Mouse (Mus musculus) cerebellum, postnatal 4 days (tissue): ENCODE measurements around the gene Klf9.
A peak's percentile ranks its signal among the peaks of the same experiment; 100 is the strongest.
"Not testable (repeated sequence)": the region's sequence is repeated elsewhere in the genome, so short reads cannot be mapped to it uniquely, and the experiment has no call there.

Experiments
- DNase-seq, 2 experiments: peaks; one replicate each; pipeline ENCODE4 v3.0.0; 2022; ENCODE audit warnings: low spot score in 2 of 2, mixed read lengths in 1 of 2

Gene Klf9

DNA sequence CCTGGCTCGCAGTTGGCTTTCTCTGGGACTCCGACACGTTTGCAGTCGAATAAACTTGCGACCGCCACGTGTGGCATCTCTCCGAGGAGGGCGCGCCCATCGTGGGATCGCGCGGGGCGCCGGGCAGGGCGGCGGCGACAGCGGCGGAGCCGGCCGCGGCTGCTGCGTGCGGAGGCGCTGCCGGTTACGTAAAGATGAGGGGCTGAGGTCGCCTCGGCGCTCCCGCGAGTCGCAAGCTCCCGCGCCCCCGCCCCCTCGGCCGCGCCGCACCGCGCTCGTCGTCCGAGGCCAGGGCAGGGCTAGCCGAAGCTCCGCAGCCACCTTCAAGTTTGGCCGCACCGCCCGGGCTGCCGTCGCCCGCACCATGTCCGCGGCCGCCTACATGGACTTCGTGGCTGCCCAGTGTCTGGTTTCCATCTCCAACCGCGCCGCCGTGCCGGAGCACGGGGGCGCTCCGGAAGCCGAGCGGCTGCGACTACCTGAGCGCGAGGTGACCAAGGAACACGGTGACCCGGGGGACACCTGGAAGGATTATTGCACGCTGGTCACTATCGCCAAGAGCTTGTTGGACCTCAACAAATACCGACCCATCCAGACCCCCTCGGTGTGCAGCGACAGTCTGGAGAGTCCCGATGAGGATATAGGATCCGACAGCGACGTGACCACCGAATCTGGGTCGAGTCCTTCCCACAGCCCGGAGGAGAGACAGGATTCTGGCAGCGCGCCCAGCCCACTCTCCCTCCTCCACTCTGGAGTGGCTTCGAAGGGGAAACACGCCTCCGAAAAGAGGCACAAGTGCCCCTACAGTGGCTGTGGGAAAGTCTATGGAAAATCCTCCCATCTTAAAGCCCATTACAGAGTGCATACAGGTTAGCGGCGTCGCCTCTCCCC is 610 bp downstream of the Klf9 start:
- DNase-seq: peak; percentile 61 to 71

DNA sequence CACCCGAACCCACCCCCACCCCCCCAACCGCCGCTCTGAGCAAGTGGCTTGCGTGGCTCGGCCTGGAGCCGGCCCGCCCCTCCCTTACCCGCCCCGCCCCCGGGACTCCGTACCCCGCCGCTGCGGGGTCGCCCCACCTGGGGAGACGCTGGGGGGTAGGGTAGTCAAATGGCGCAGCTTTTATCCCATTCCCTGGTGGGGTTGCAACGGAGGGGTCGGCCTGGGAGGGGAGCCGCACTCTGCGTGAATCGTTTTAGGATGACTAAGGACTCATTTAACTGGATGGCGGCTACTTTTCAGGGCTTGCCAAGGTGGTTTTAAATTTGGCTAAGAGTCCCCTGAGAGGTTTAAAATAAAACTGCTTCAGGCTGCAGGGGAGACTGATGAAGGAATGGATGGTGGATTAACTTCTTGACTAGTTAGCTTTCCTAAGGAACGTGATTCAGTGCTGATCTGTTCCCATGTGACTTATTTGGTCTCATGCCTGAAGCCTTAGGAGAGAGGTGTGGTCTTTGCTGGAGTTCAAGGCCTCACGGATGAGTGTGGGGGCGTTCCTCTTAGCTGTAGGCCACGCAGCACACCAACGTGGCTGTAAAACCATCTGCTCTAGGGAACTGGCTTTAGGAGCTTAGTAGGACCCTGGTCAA is 1.5 kb downstream of the Klf9 start:
- no peak for DNase-seq

DNA sequence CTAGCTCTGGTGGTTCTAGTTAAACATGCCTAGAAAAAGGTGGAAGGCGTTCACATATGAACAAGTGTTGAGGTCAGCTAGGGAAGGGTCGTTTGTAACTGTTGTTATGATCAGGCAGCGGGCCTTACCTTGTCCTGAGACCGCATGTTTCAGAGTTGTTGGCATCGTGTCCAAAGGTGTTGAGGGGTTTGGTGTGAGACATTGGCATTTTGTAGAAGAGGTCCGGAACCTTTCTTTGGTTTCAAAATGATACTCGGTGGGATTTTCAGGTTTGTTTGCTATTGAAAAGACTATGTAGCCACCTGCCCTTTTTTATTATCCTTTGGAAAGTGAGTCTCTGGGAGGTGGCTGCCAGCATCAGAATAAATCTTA is 2.0 kb downstream of the Klf9 start:
- DNase-seq: no peak

DNA sequence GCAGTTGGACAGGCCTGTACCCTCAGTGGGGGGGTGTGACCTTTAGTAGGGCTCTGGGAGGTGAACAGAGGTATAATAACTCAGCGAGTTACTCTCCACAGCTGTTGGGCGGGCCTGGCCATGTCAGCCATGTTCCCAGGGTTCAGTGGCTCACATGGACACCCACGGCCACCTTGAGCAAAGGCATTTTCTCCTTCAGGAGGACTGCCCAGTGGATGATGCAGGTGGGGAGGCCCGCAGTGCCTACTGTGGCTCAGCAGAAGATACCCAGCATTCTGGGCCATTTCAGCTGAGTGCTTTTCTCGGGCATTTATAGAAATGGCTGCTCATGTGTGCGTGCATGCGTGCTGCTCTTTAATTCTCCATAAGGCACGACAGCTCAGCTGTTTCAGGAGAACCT is 2.5 kb downstream of the Klf9 start:
- DNase-seq: no peak

DNA sequence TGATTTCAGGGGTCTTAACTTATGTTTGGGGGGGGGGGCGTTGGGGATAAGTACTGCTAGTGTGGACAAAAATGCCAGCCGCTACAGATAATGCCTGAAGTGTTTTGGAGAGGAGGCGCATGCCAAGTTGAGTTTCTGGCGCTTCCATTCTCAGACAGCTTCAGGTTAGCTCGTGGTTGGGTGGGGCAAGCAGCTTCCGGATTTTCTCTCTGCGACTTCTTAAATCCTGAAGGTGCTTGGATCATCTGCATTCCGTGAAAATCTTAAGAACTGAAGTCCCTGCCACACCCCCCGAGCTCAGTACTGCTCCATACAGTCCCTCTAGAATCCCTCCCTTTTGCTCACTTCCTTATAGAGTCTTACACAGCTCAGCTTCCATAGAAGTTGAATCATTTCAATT is 3.0 kb downstream of the Klf9 start:
- no peak for DNase-seq

DNA sequence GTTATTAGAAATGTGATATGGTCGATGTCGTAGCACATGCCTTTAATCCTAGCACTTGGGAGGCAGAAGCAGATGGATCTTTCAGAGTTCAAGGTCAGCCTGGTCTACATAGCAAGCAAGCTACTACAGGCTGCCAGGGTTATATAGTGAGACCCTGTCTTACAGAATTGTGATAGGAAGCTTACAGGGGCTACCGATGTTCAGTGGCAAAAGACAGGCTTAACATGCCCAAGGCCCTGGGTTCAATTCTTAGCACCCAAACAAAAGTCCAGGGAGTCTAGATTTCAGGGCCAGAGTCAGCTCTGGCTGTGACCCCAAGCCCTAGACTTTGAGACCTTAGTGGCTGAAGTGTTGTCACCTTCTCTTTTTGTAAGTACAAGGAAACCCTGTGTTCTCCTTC is 4.1 kb downstream of the Klf9 start:
- no peak for DNase-seq

GRCm38 (mm10) chr19:23145575-23145974 is 4.5 kb downstream of the Klf9 start:
- DNase-seq: not testable (repeated sequence)

- DNase-seq: peak in 1 of 2 experiments; percentile 45
Measured at GRCm38 (mm10) chr19:23146409-23146861, 5.4 kb downstream of the Klf9 start.

DNA sequence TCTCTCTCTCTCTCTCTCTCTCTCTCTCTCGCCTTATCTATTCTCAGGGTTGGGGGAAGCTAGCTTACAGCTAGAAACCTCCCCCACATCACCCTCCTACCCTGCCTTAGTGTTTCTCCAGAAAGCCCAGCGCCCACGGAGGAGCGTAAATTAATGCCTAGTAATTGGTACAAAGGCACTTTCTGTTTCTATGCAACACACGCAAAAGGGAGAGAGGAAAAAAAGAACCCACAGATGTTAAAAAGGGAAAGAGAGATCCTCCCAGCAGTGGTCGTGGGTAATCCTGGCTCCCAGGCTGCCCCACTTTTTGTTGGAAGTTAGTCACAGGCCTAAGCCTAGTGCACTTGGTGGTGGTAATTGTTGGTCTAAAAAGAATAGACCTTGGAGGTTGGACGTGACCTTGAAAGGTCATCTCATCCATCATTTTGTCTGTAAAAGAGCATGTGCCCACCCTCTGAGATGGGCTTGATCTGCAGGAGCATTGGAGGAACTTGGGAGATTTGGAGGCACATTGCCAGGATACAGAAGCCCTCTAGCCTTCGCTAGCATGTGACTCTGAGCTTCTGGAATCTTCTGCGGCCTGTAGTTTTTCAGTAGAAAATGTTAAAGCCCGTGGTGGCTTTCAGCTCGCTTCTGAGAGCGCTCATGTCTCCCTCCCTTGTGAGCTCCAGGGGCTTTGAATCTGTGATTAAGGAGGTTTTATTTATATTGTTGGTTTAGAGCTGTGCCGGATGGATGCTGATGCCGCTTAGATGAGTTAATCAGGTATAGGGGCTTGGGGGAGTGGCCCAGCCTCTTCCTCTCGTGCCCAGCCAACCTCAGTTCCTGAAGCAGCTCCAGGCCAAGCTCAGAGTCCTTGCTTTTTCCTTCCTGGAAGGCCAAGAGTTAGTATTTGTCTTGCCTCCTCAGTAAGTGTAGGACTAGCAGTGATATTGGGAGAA is 6.3 kb downstream of the Klf9 start:
- DNase-seq: no peak

DNA sequence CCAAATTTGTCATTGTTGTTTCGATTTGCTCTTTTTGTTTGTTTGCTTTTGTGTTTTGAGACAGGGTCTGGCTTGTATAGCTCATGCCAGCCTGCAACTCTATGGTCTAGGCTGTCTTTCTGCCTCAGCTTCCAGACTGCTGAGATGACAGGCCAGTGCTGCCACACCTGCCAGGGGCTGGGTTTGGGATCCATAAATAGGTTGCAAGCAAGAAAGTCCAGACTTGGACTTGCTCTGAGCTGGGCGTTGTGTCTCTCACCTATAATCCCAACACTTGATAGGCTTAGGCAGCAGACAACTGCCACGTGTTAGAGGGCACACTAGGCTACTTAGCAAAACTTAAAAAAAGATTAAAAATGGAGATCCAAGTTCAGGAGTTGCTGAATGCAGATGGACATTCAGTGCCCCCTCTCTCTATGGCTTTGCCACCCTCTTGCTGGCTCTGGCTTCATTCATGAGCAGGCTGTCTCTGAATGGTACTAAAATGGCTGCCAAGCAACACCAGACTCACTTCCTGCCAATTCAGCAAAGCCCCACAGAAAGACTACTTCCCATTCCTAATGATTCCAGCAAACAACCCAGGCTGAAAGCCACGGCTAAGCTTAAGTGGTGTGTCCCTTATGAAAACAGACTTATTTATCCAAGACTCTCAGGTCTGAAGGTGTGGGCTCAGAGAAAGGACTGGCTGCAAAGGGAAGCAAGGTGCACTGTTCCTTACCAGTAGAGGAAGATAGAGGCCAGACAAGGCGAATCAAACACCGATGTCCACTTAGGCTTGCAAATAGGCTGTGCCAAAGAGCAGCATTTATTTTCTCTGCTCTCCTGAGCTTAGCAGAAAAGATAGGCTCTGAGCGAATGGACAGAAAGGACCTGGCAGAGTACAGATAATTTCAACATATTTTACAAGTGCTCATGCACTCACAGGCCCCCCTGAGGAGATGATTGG is 8.7 kb downstream of the Klf9 start:
- DNase-seq: no peak

DNA sequence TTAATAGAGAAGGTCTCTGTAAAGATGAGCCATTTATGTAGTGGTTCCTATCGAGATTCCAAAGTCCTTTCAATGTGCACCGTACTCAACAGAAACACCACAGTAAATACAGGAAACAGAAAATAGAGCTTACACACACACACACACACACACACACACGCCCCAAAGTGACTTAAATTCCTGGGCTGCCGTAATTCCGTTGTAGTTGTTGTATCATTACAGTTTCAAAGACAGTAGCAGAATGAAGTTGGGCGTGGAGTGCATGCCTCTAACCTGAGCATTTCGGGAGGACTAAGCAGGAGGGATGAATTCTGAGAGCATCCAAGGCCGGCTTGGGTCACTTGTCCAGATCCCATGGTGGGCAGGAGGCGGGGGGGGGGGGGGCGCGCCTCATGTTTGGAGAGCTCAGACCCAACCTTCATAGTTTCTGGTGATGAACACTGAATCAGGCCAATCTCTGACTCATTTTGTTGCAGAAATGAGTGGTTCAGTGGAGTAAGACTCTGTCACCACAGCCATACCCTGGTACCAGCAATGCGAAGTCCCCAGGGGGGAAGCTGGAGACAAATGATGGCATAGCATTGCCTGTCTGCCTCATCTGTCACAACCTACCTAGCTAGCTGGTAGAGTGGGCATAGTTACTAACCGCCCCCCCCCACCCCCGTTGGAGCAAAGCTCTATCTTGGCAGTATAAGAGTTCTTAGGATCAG is 9.7 kb downstream of the Klf9 start:
- DNase-seq: no peak

DNA sequence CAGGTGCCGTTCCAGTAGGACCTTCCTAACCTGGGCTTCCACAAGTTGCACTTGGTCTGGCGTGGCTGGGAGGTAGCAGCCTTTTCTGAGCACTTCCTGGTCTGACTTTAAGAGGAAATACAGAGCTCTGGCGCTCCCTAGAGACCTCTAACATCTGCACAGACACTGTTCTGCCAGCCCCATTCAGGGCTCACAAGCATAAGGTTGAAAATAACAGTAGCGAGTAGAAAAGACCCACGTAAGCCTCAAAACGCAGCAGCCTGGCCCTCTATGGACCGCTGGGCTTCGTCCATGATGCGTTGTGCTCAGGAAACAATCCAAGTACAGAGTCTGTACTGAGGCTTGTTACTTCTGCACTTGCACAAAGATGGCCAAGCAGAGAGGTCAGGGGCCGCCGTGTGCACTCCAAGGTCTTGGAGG is 10.6 kb downstream of the Klf9 start:
- no peak for DNase-seq

GRCm38 (mm10) chr19:23152201-23152640 is 11.2 kb downstream of the Klf9 start:
- no peak for DNase-seq

GRCm38 (mm10) chr19:23152771-23153605 is 12.0 kb downstream of the Klf9 start:
- no peak for DNase-seq

DNA sequence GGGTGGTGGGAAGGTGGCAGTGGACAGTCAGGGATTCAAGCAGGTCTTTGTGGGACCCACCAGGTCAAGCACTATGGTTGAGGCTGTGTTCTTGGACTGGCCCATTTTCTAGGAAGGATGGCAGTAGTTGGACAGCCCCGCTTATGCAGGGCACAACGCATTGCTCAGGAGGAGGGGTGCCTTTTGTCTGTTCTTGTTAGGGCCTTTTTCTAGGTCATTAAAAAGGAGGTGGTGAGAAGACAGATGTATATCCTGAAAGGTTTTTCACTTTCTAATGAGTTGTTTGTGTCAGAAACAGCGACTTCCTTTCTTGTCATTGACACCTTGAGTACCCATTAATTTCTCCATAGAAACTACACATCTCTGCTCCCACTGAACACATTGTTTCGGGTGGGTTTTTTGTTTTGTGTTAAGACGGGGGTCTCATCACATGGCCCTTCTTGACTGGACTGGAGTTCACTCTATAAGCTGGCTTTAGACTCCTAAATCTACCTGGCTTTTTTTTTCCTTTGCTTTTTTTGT is 12.6 kb downstream of the Klf9 start:
- DNase-seq: no peak

DNA sequence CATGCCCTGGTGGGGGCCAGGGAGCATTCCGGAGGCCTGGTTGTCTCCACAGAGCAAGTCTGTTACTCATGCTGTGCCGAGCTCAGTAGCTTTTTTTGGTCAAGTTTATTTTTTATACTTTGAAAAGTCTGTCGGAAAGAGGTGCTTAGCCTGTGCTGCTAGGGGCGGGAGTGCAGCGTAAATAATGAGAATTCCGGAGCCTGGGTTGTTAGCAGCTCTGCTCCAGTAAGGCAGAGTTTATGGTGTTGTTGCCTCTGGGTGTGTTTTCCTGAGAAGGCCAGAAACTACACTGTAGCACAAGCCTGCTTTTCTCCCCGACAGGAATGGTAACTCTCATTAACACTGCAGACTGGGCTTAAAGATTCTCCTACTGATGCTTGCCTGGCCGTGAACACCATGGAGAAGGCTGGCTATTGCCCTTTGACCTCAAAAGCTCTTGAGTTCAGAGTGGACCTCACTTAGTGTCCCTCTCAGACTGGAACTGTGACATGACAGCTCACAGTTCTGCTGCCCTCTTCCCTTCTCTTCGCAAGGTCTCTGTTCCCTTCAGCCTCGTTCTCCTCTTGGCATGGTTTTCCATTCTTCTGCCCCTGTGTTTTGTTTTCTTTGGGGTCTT is 18.9 kb downstream of the Klf9 start:
- DNase-seq: no peak

DNA sequence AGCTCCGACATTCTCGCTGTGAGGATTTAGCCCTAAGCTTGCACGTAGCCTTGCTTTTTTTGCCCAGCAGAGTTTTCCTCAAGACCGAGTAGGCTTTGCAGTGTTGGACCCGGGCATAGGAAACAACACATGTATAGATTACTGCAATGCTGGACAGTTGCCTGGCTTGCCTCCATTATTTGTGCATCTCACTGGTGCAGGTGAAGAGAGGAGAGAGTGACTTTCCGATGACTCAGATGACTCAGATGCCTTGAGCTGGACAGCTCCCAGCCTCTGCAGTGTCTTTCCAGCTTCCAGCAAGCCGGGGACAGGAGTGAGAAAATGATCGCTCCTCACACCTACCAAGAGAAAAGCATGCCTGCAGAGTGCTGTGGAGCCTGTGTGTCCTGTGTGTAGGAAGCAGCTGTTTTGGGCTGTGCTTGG is 21.4 kb downstream of the Klf9 start:
- no peak for DNase-seq

GRCm38 (mm10) chr19:23162877-23163276 is 21.9 kb downstream of the Klf9 start:
- no peak for DNase-seq

DNA sequence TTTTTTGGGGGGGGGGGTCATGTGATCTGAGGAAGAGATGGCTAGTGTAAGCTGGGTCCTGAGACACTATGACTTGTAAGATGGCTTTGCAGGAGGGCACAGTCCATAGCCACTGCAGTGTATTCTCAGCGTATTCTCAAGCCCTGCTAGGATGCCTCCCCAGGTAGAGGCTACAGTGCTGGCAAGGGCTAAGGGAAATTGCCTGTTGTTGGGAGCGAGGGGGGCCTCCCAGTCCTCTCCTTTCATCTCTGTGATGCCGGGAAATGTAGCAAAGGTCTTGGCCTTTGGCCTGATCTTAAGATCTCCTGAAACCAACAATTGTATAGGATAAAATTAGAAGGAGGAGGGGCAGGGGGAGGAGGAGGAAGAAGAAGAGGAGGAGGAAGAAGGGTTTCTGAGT is 22.3 kb downstream of the Klf9 start:
- DNase-seq: no peak
